36 mouse cellular contexts compared by ENCODE assay signal in genomic region chr11:114833166-114833565, GRCm38 (mm10). TPM values are rescaled to one million over a fixed set of nuclear protein-coding genes. Genes with fewer than 3 reads are reported as not detected.
DNase-seq lines count a peak whose midpoint lies in the region; ATAC-seq and TF ChIP-seq lines count a peak whose summit lies in the region.
"Had no signal": no experiment of that assay in that cellular context is flagged by ENCODE, and none has a peak within 500 bp of the region (broad histone marks: within the 10 kb centered on the region; RNA-seq: fewer than 3 reads in every experiment).

No protein-coding gene starts in this region.

- 48% methylated on average over 5 of the region's 5 CpGs for WGBS in midbrain, postnatal 0 days
- WGBS in midbrain, embryonic 13.5 days, result 48% methylated on average over 5 of the region's 5 CpGs

- no peak overlapping the region for H3K4me3 ChIP-seq in gastrocnemius, adult 2 months
- H3K4me3 ChIP-seq in midbrain, postnatal 0 days (ENCODE audit: low read depth, low read length), result no peak overlapping the region
- no peak overlapping the region for H3K4me3 ChIP-seq in midbrain, embryonic 13.5 days (replicated peaks)
- H3K4me3 ChIP-seq: embryonic facial prominence, embryonic 13.5 days; forebrain, embryonic 12.5 days; hindbrain, embryonic 13.5 days; lung, embryonic 15.5 days; midbrain, embryonic 12.5 days; myocyte; neural tube, embryonic 12.5 days had no signal

- H3K27me3 ChIP-seq in midbrain, postnatal 0 days (ENCODE audit: insufficient read depth, low read length), result no peaks in the 10 kb centered on the region
- no peaks in the 10 kb centered on the region for H3K27me3 ChIP-seq in midbrain, embryonic 13.5 days
- H3K27me3 ChIP-seq: embryonic facial prominence, embryonic 13.5 days; hindbrain, embryonic 13.5 days; lung, embryonic 15.5 days; neural tube, embryonic 12.5 days had no signal

- no peaks in the 10 kb centered on the region for H3K36me3 ChIP-seq in midbrain, postnatal 0 days (ENCODE audit: insufficient read depth, low read length)
- no peaks in the 10 kb centered on the region for H3K36me3 ChIP-seq in midbrain, embryonic 13.5 days
- H3K36me3 ChIP-seq: embryonic facial prominence, embryonic 13.5 days; forebrain, embryonic 12.5 days; hindbrain, embryonic 13.5 days; lung, embryonic 15.5 days; midbrain, embryonic 12.5 days; neural tube, embryonic 12.5 days had no signal

- DNase-seq in gastrocnemius, adult 2 months, result no peak
- no peak for DNase-seq in gastrocnemius, postnatal 36 days
- DNase-seq in lung, postnatal 10 days, result peak; percentile 19
- DNase-seq in lung, postnatal 25 days (ENCODE audit: low spot score), result no peak
- peak; percentile 40 for DNase-seq in midbrain, postnatal 0 days (ENCODE audit: low spot score)
- peak; percentile 63 for DNase-seq in retina, postnatal 1 day
- DNase-seq: adrenal gland, adult 2 months; adrenal gland, postnatal 36 days; B cell, adult 2 months; cerebellum, adult 9-10 months; cerebellum, postnatal 36 days; embryo, embryonic 11 days; heart, postnatal 36 days; kidney, adult 9 months; kidney, postnatal 10 days; liver; thymus, postnatal 4 days had no signal

- no peaks in the 10 kb centered on the region for H3K9me3 ChIP-seq in midbrain, postnatal 0 days (ENCODE audit: low read length)
- H3K9me3 ChIP-seq in midbrain, embryonic 13.5 days, result no peaks in the 10 kb centered on the region; the same call in 1 of the 2 replicates
- H3K9me3 ChIP-seq: embryonic facial prominence, embryonic 13.5 days; forebrain, embryonic 12.5 days; hindbrain, embryonic 13.5 days; lung, embryonic 15.5 days; midbrain, embryonic 12.5 days; neural tube, embryonic 12.5 days had no signal

- TF ChIP-seq CTCF in gastrocnemius, adult 2 months (IDR thresholded peaks at IDR 0.05), result no peak
- TF ChIP-seq CTCF in midbrain, postnatal 0 days (IDR thresholded peaks at IDR 0.05), result no peak

- intact Hi-C loops in gastrocnemius, adult 2 months (cut with DNase I), result no loop called here
- intact Hi-C loops in gastrocnemius, postnatal 36 days (cut with DNase I), result no loop called here

- no peak overlapping the region for H3K4me2 ChIP-seq in midbrain, postnatal 0 days (ENCODE audit: low read depth, low read length, poor library complexity, severe bottlenecking)
- H3K4me2 ChIP-seq in midbrain, embryonic 13.5 days (replicated peaks), result no peak overlapping the region
- H3K4me2 ChIP-seq: embryonic facial prominence, embryonic 13.5 days; forebrain, embryonic 12.5 days; hindbrain, embryonic 13.5 days; lung, embryonic 15.5 days; midbrain, embryonic 12.5 days; neural tube, embryonic 12.5 days had no signal

- no peak overlapping the region for H3K9ac ChIP-seq in midbrain, postnatal 0 days (replicated peaks; ENCODE audit: low read length, poor library complexity, severe bottlenecking)
- no peak overlapping the region for H3K9ac ChIP-seq in midbrain, embryonic 13.5 days (replicated peaks)
- H3K9ac ChIP-seq: embryonic facial prominence, embryonic 13.5 days; forebrain, embryonic 12.5 days; hindbrain, embryonic 13.5 days; liver, embryonic 14.5 days; lung, embryonic 15.5 days; midbrain, embryonic 12.5 days; neural tube, embryonic 12.5 days had no signal

- no peak for ATAC-seq in midbrain, postnatal 0 days (ENCODE audit: low FRiP score)
- ATAC-seq in midbrain, embryonic 13.5 days, result no peak
- no peak for ATAC-seq in frontal cortex, adult (ENCODE audit: low TSS enrichment)
- ATAC-seq: activated CD4-positive, CD25-positive, alpha-beta regulatory T cell, adult 4 months; intestine, postnatal 0 days had no signal

- peak overlapping the region; percentile 46; the same call in 1 of the 2 replicates for H3K27ac ChIP-seq in gastrocnemius, adult 2 months
- H3K27ac ChIP-seq in midbrain, postnatal 0 days (ENCODE audit: low read depth, low read length), result no peak overlapping the region
- no peak overlapping the region for H3K27ac ChIP-seq in midbrain, embryonic 13.5 days
- H3K27ac ChIP-seq: embryonic facial prominence, embryonic 13.5 days; forebrain, embryonic 12.5 days; hindbrain, embryonic 13.5 days; liver, embryonic 14.5 days; lung, embryonic 15.5 days; midbrain, embryonic 12.5 days; neural tube, embryonic 12.5 days had no signal

- H3K4me1 ChIP-seq in midbrain, postnatal 0 days (ENCODE audit: insufficient read depth, low read length), result peaks cover 9% of the 10 kb centered on the region
- H3K4me1 ChIP-seq in midbrain, embryonic 13.5 days (replicated peaks), result peaks cover 24% of the 10 kb centered on the region

RNA-seq across cellular contexts. Expression of gene Gprc5c, which starts 17.8 kb away (rescaled TPM):
- total RNA-seq in gastrocnemius, adult 2 months (2021), result 10 to 100 TPM; 45.4 to 82.1 TPM
- 10 to 100 TPM; 35.5 to 44.1 TPM for total RNA-seq in gastrocnemius, postnatal 36 days (2021)
- total RNA-seq in midbrain, postnatal 0 days (2014; rRNA removed), result 7.5 and 12.8 TPM in 2 replicates
- polyA plus RNA-seq in midbrain, postnatal 0 days (2015; fragmentation: Nextera tagmentation; extraction: Ambion mirVana), result 5.7 and 5.8 TPM in 2 replicates
- 5.9 and 7.1 TPM in 2 replicates for polyA plus RNA-seq in midbrain, embryonic 13.5 days (2015; fragmentation: Nextera tagmentation; extraction: Ambion mirVana)

RNA-seq across cellular contexts. Expression of gene Gpr142, which starts 34.4 kb away (rescaled TPM):
- total RNA-seq in gastrocnemius, adult 2 months (2021), result not detected
- total RNA-seq in gastrocnemius, postnatal 36 days (2021), result not detected
- not detected in 2 replicates for total RNA-seq in midbrain, postnatal 0 days (2014; rRNA removed)
- not detected in 2 replicates for polyA plus RNA-seq in midbrain, postnatal 0 days (2015; fragmentation: Nextera tagmentation; extraction: Ambion mirVana)
- not detected in 2 replicates for polyA plus RNA-seq in midbrain, embryonic 13.5 days (2015; fragmentation: Nextera tagmentation; extraction: Ambion mirVana)
- total RNA-seq: adrenal gland, adult 2 months; adrenal gland, postnatal 36 days; gastrocnemius, adult 18-20 months; gastrocnemius, postnatal 4 days; heart, postnatal 36 days; left cerebral cortex, postnatal 10 days had no signal
- polyA plus RNA-seq: activated CD4-positive, CD25-positive, alpha-beta regulatory T cell, adult 4 months; adrenal gland, adult 2 months; embryonic facial prominence, embryonic 13.5 days; forebrain, embryonic 12.5 days; heart, embryonic 16.5 days; hindbrain, embryonic 13.5 days; intestine, postnatal 0 days; large intestine, adult 2 months; liver, embryonic 14.5 days; lung, embryonic 15.5 days; midbrain, embryonic 12.5 days; neural tube, embryonic 12.5 days; testis, adult 2 months; thymus, postnatal 0 days had no signal

RNA-seq across cellular contexts. Expression of gene Btbd17, which starts 37.4 kb away (rescaled TPM):
- total RNA-seq in gastrocnemius, adult 2 months (2021), result not detected
- total RNA-seq in gastrocnemius, postnatal 36 days (2021), result under 1 TPM in 1 of 2 experiments, not detected in 1; 0.28 TPM
- total RNA-seq in midbrain, postnatal 0 days (2014; rRNA removed), result 46.9 and 68.2 TPM in 2 replicates
- polyA plus RNA-seq in midbrain, postnatal 0 days (2015; fragmentation: Nextera tagmentation; extraction: Ambion mirVana), result 27.1 and 28.0 TPM in 2 replicates
- 30.1 and 33.6 TPM in 2 replicates for polyA plus RNA-seq in midbrain, embryonic 13.5 days (2015; fragmentation: Nextera tagmentation; extraction: Ambion mirVana)
- total RNA-seq: adrenal gland, adult 2 months; adrenal gland, postnatal 36 days; gastrocnemius, adult 18-20 months; heart, postnatal 36 days had no signal
- polyA plus RNA-seq: activated CD4-positive, CD25-positive, alpha-beta regulatory T cell, adult 4 months; heart, embryonic 16.5 days; liver, embryonic 14.5 days; thymus, postnatal 0 days had no signal

RNA-seq across cellular contexts. Expression of gene Cd300a, which starts 56.7 kb away (rescaled TPM):
- under 1 TPM; 0.50 to 0.66 TPM for total RNA-seq in gastrocnemius, adult 2 months (2021)
- total RNA-seq in gastrocnemius, postnatal 36 days (2021), result under 1 TPM; 0.36 to 0.37 TPM
- total RNA-seq in midbrain, postnatal 0 days (2014; rRNA removed), result 1.5 and 1.8 TPM in 2 replicates
- 1.4 and 1.7 TPM in 2 replicates for polyA plus RNA-seq in midbrain, postnatal 0 days (2015; fragmentation: Nextera tagmentation; extraction: Ambion mirVana)
- polyA plus RNA-seq in midbrain, embryonic 13.5 days (2015; fragmentation: Nextera tagmentation; extraction: Ambion mirVana), result 0.55 and 0.67 TPM in 2 replicates

Comparison
In these comparisons a context has a peak if more than half of its experiments do, and no peak if none do; other contexts are left out.
1. DNase-seq: peak in lung, postnatal 10 days (single experiment), midbrain, postnatal 0 days (single experiment) and retina, postnatal 1 day (single experiment); none in gastrocnemius, adult 2 months (single experiment), gastrocnemius, postnatal 36 days (0 of 2) and lung, postnatal 25 days (single experiment).
2. RNA of gene Btbd17, which starts 37.4 kb away (total RNA-seq): 46.9 to 68.2 TPM in midbrain, postnatal 0 days; 0.28 TPM in gastrocnemius, postnatal 36 days and not detected in gastrocnemius, adult 2 months; every median in the first group is over 10 times any median in the second.